Mouse (Mus musculus) lung, adult 18-20 months (tissue): ENCODE results near the gene Erp27.
A peak's percentile ranks its signal among the peaks of the same experiment; 100 is the strongest.

Experiments used
- DNase-seq, 2 experiments: peaks; one replicate each; pipeline ENCODE4 v3.0.0; 2022; ENCODE audit warnings: mixed read lengths in 2 of 2

Erp27 gene

GRCm38 (mm10) chr6:136939326-136940187 is 17.6 kb upstream of the Erp27 start:
- DNase-seq, result no peak

GRCm38 (mm10) chr6:136938331-136939126 is 16.5 kb upstream of the Erp27 start:
- DNase-seq, result peak in 1 of 2 experiments; percentile 15

- DNase-seq, result no peak
These were observed 15.1 kb upstream of the Erp27 start for GRCm38 (mm10) chr6:136937117-136937516.

- no peak for DNase-seq
These were observed 14.4 kb upstream of the Erp27 start for GRCm38 (mm10) chr6:136936361-136936760.

GRCm38 (mm10) chr6:136935233-136935632 is 13.3 kb upstream of the Erp27 start:
- DNase-seq, result no peak

GRCm38 (mm10) chr6:136934068-136934467 is 12.1 kb upstream of the Erp27 start:
- no peak for DNase-seq

GRCm38 (mm10) chr6:136931246-136931645 is 9.3 kb upstream of the Erp27 start:
- DNase-seq, result no peak

GRCm38 (mm10) chr6:136930677-136931076 is 8.7 kb upstream of the Erp27 start:
- DNase-seq, result peak; percentile 38 to 41

- no peak for DNase-seq
These were observed 5.6 kb upstream of the Erp27 start for GRCm38 (mm10) chr6:136927626-136928025.

- no peak for DNase-seq
These were observed 3.1 kb upstream of the Erp27 start for GRCm38 (mm10) chr6:136925049-136925448.

- DNase-seq, result no peak
These were observed 1.6 kb upstream of the Erp27 start, which contains the start of gene Pde6h for GRCm38 (mm10) chr6:136923532-136923931. Gene Pde6h, plus strand, starts transcription at chr6:136923832.

GRCm38 (mm10) chr6:136922871-136923270 is 891 bp upstream of the Erp27 start:
- no peak for DNase-seq

- DNase-seq, result no peak
These were observed 379 bp downstream of the Erp27 start for GRCm38 (mm10) chr6:136921601-136922000.

GRCm38 (mm10) chr6:136920320-136921257 is 1.4 kb downstream of the Erp27 start:
- peak; percentile 44 to 68 for DNase-seq

- DNase-seq, result no peak
These were observed 4.1 kb downstream of the Erp27 start for GRCm38 (mm10) chr6:136917885-136918284.

GRCm38 (mm10) chr6:136915721-136916395 is 6.1 kb downstream of the Erp27 start:
- no peak for DNase-seq

GRCm38 (mm10) chr6:136914234-136914633 is 7.7 kb downstream of the Erp27 start:
- no peak for DNase-seq

- peak; percentile 36 to 45 for DNase-seq
These were observed 8.4 kb downstream of the Erp27 start for GRCm38 (mm10) chr6:136913384-136914126.

- DNase-seq, result no peak
These were observed 9.2 kb downstream of the Erp27 start for GRCm38 (mm10) chr6:136912751-136913265.

- peak; percentile 14 to 34 for DNase-seq
These were observed 11.6 kb downstream of the Erp27 start for GRCm38 (mm10) chr6:136910247-136910890.
